ENCODE assay signal across 8 mouse cellular contexts in genomic region chr7:25686680-25687531, GRCm38 (mm10). TPM values are rescaled to one million over a fixed set of nuclear protein-coding genes. Genes with fewer than 3 reads are reported as not detected.
DNase-seq lines count a peak whose midpoint lies in the region; ATAC-seq and TF ChIP-seq lines count a peak whose summit lies in the region.

TSS of gene Tgfb1 (plus strand) at chr7:25687002.

- H3K27ac ChIP-seq in cerebellum, adult 2 months (ENCODE audit: insufficient read depth, low read length), result no peak within 1 kb of the TSS
- H3K27ac ChIP-seq in intestine, embryonic 16.5 days (ENCODE audit: low read length), result peak within 1 kb of the TSS; percentile 77
- H3K27ac ChIP-seq in neural tube, embryonic 12.5 days, result no peak within 1 kb of the TSS

- H3K27me3 ChIP-seq in cerebellum, adult 2 months (ENCODE audit: control insufficient read depth, insufficient read depth, low read length), result peaks cover 5% of the 10 kb centered on the region; the same call in 1 of the 2 replicates
- no peaks in the 10 kb centered on the region; the same call in 1 of the 2 replicates for H3K27me3 ChIP-seq in intestine, embryonic 16.5 days (replicated peaks; ENCODE audit: control insufficient read depth, insufficient read depth, low read length)
- H3K27me3 ChIP-seq in neural tube, embryonic 12.5 days (replicated peaks), result peaks cover 61% of the 10 kb centered on the region

- H3K4me2 ChIP-seq in intestine, embryonic 16.5 days (ENCODE audit: low read depth, low read length), result peak within 1 kb of the TSS; percentile 99
- H3K4me2 ChIP-seq in neural tube, embryonic 12.5 days (replicated peaks), result peak within 1 kb of the TSS; percentile 79

- no peak for DNase-seq in cerebellum, adult 2 months
- DNase-seq in cerebellum, adult 18-20 months, result no peak
- peak; percentile 77 for DNase-seq in embryo, embryonic 10 days (ENCODE audit: low spot score)
- peak; percentile 80 to 85 for DNase-seq in lung, adult 18-20 months
- DNase-seq in thymus, postnatal 10 days (ENCODE audit: low spot score in 2 of 2), result peak; percentile 90 to 92

- H3K9ac ChIP-seq in intestine, embryonic 16.5 days (ENCODE audit: low read depth, low read length), result peak within 1 kb of the TSS; percentile 90
- H3K9ac ChIP-seq in neural tube, embryonic 12.5 days, result peak within 1 kb of the TSS; percentile 54

- peaks cover 3% of the 10 kb centered on the region; the same call in 1 of the 2 replicates for H3K4me1 ChIP-seq in cerebellum, adult 2 months (ENCODE audit: control insufficient read depth, insufficient read depth, low read length)
- H3K4me1 ChIP-seq in intestine, embryonic 16.5 days (ENCODE audit: control insufficient read depth, insufficient read depth, low read length), result peaks cover 27% of the 10 kb centered on the region
- peaks cover 32% of the 10 kb centered on the region for H3K4me1 ChIP-seq in neural tube, embryonic 12.5 days

- TF ChIP-seq POLR2A in cerebellum, adult 2 months (IDR thresholded peaks at IDR 0.05; ENCODE audit: borderline replicate concordance, insufficient read depth, low read length), result no peak

- peak; percentile 27; the same call in 1 of the 2 replicates for TF ChIP-seq CTCF in cerebellum, adult 2 months (IDR thresholded peaks at IDR 0.05; ENCODE audit: borderline replicate concordance, insufficient read depth, low read depth, low read length)

- H3K4me3 ChIP-seq in cerebellum, adult 2 months (replicated peaks; ENCODE audit: insufficient read depth, low read depth, low read length), result peak within 1 kb of the TSS; percentile 46
- peak within 1 kb of the TSS; percentile 75 for H3K4me3 ChIP-seq in intestine, embryonic 16.5 days (ENCODE audit: low read length)
- peak within 1 kb of the TSS; percentile 45 for H3K4me3 ChIP-seq in neural tube, embryonic 12.5 days

- WGBS in cerebellum, adult 2 months, result 2% methylated on average over 55 of the region's 69 CpGs
- under 1% methylated on average over 67 of the region's 69 CpGs for WGBS in intestine, embryonic 16.5 days
- 2% methylated on average over 64 of the region's 69 CpGs for WGBS in neural tube, embryonic 12.5 days

- no peaks in the 10 kb centered on the region for H3K36me3 ChIP-seq in intestine, embryonic 16.5 days (ENCODE audit: control insufficient read depth, insufficient read depth, low read length)
- no peaks in the 10 kb centered on the region for H3K36me3 ChIP-seq in neural tube, embryonic 12.5 days

- peak; percentile 33 for ATAC-seq in granulocyte monocyte progenitor cell, adult 5-6 weeks (replicated peaks; ENCODE audit: poor library complexity, severe bottlenecking)
- ATAC-seq in intestine, embryonic 16.5 days, result peak; percentile 54
- ATAC-seq in neural tube, embryonic 12.5 days (ENCODE audit: low FRiP score, low read depth), result no peak

- H3K9me3 ChIP-seq in intestine, embryonic 16.5 days (ENCODE audit: control insufficient read depth, low read length), result no peaks in the 10 kb centered on the region
- no peaks in the 10 kb centered on the region for H3K9me3 ChIP-seq in neural tube, embryonic 12.5 days

RNA-seq across cellular contexts. Expression of gene Tgfb1, which starts in this region (rescaled TPM):
- polyA plus RNA-seq in cerebellum, adult 2 months (2012; rRNA removed), result 4.9 and 5.0 TPM in 2 replicates
- 261 and 291 TPM in 2 replicates for total RNA-seq in granulocyte monocyte progenitor cell, adult 5-6 weeks (2014; fragmentation: Nextera tagmentation)
- 26.4 and 34.3 TPM in 2 replicates for total RNA-seq in granulocyte monocyte progenitor cell, adult 5-6 weeks (2017)
- polyA plus RNA-seq in intestine, embryonic 16.5 days (2015; fragmentation: Nextera tagmentation; extraction: Ambion mirVana), result 1.4 and 1.8 TPM in 2 replicates
- 2.4 and 2.6 TPM in 2 replicates for polyA plus RNA-seq in neural tube, embryonic 12.5 days (2016; fragmentation: Nextera tagmentation; extraction: Ambion mirVana)

Comparison
In these comparisons a context has a peak if more than half of its experiments do, and no peak if none do; other contexts are left out.
1. DNase-seq: peak in embryo, embryonic 10 days (single experiment), lung, adult 18-20 months (2 of 2) and thymus, postnatal 10 days (2 of 2); none in cerebellum, adult 2 months (0 of 2) and cerebellum, adult 18-20 months (0 of 2).
2. Peak in every context shown above with its lines, with median percentiles within 50 percentile points of each other: H3K4me3 ChIP-seq.